Comparison of ENCODE assay signal across 8 mouse cellular contexts in the genomic region with DNA sequence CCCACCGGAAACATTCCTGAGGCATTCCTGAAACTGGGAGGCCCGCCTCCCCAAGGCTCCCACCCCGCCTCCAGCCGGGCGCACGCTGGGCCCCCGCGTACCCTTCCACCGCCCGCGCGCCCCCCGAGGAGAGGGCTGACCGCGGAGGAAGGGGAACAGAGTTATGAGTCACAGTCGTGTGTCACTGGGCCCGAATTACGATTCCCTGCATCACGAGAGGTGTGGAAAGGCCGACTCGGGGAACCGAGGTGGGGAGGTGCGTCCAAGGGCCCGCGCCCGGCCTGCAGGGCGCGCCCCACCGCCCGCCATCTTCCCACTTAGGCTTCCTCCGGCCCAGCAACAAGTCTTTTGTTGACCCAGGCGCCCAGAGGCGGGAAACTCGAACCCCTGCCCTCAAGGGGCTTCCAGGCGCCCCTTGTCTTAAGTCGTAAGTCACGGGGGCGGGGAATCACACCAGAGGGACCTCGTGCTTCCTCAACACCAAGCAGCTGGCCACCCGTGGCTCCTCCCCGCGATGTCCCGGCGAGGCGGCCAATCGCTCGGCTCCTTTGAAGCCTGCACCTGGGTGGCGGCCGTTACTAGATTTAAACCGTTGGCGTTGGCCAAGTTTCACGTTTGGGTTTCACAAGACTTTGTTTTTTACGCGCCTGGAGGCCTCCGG. TPM values are rescaled to one million over a fixed set of nuclear protein-coding genes. Genes with fewer than 3 reads are reported as not detected.
A peak's percentile ranks its signal among the peaks of the same experiment; 100 is the strongest.
DNase-seq lines count a peak whose midpoint lies in the region; ATAC-seq lines count a peak whose summit lies in the region.

No protein-coding gene starts in this region.

- peak; percentile 60 for ATAC-seq in embryonic facial prominence, embryonic 14.5 days (ENCODE audit: low read depth)
- ATAC-seq in megakaryocyte progenitor cell, adult 5-6 weeks (replicated peaks; ENCODE audit: poor library complexity), result peak; percentile 50

- no peaks in the 10 kb centered on the region for H3K27me3 ChIP-seq in embryonic facial prominence, embryonic 14.5 days (replicated peaks; ENCODE audit: control insufficient read depth, insufficient read depth, low read length)

- peak overlapping the region; percentile 80 for H3K4me3 ChIP-seq in embryonic facial prominence, embryonic 14.5 days (ENCODE audit: low read depth, low read length)

- 0 out of 2 replicates have a peak, but pooled peaks cover 7% of the 10 kb centered on the region for H3K36me3 ChIP-seq in embryonic facial prominence, embryonic 14.5 days (ENCODE audit: control insufficient read depth, insufficient read depth, low read length)

- peak overlapping the region; percentile 83 for H3K9ac ChIP-seq in embryonic facial prominence, embryonic 14.5 days (ENCODE audit: low read depth, low read length)

- WGBS in embryonic facial prominence, embryonic 14.5 days, result 0% methylated on average over 39 of the region's 55 CpGs

- peaks cover 22% of the 10 kb centered on the region for H3K4me1 ChIP-seq in embryonic facial prominence, embryonic 14.5 days (ENCODE audit: control insufficient read depth, insufficient read depth, low read length)

- no peaks in the 10 kb centered on the region for H3K9me3 ChIP-seq in embryonic facial prominence, embryonic 14.5 days (ENCODE audit: control insufficient read depth, low read length)

- intact Hi-C loops in heart, postnatal 10 days (cut with DNase I), result no loop called here

- peak overlapping the region; percentile 88 for H3K27ac ChIP-seq in embryonic facial prominence, embryonic 14.5 days (replicated peaks; ENCODE audit: low read depth, low read length)

- H3K4me2 ChIP-seq in embryonic facial prominence, embryonic 14.5 days (ENCODE audit: low read depth, low read length), result peak overlapping the region; percentile 82

- peak; percentile 61 to 69 for DNase-seq in urinary bladder, adult 18-20 months (ENCODE audit: low spot score in 2 of 2)
- no peak for DNase-seq in urinary bladder, postnatal 10 days (ENCODE audit: low spot score)
- DNase-seq in embryonic facial prominence, embryonic 14.5 days (ENCODE audit: low spot score), result peak; percentile 95
- peak; percentile 69 to 71 for DNase-seq in heart, postnatal 10 days
- DNase-seq in kidney, postnatal 25 days, result peak; percentile 59 to 89
- peak; percentile 73 to 78 for DNase-seq in spleen, postnatal 14 days (ENCODE audit: low spot score in 2 of 2)
- DNase-seq in ovary, postnatal 14 days (ENCODE audit: low spot score), result no peak

RNA-seq across cellular contexts. Expression of a gene that starts 0.7 kb away (rescaled TPM):
- 142 and 170 TPM in 2 replicates for polyA plus RNA-seq in embryonic facial prominence, embryonic 14.5 days (2014; fragmentation: Nextera tagmentation; extraction: Ambion mirVana)
- 10 to 100 TPM; 42.5 to 47.3 TPM for total RNA-seq in heart, postnatal 10 days (2021)
- total RNA-seq in megakaryocyte progenitor cell, adult 5-6 weeks (2015), result 405 and 414 TPM in 2 replicates
- total RNA-seq in megakaryocyte progenitor cell, adult 5-6 weeks (2017), result 220 and 239 TPM in 2 replicates

RNA-seq across cellular contexts. Expression of a gene that starts 9.9 kb away (rescaled TPM):
- 28.8 and 29.3 TPM in 2 replicates for polyA plus RNA-seq in embryonic facial prominence, embryonic 14.5 days (2014; fragmentation: Nextera tagmentation; extraction: Ambion mirVana)
- 10 to 100 TPM; 10.2 to 11.2 TPM for total RNA-seq in heart, postnatal 10 days (2021)
- total RNA-seq in megakaryocyte progenitor cell, adult 5-6 weeks (2015), result 31.0 and 31.6 TPM in 2 replicates
- 32.3 and 46.0 TPM in 2 replicates for total RNA-seq in megakaryocyte progenitor cell, adult 5-6 weeks (2017)

RNA-seq across cellular contexts. Expression of a gene that starts 34.4 kb away (rescaled TPM):
- 0.97 and 1.2 TPM in 2 replicates for polyA plus RNA-seq in embryonic facial prominence, embryonic 14.5 days (2014; fragmentation: Nextera tagmentation; extraction: Ambion mirVana)
- under 1 TPM in 1 of 2 experiments, not detected in 1; 0.20 TPM for total RNA-seq in heart, postnatal 10 days (2021)
- not detected in 2 replicates for total RNA-seq in megakaryocyte progenitor cell, adult 5-6 weeks (2015)
- not detected in 2 replicates for total RNA-seq in megakaryocyte progenitor cell, adult 5-6 weeks (2017)

Comparison
In these comparisons a context has a peak if more than half of its experiments do, and no peak if none do; other contexts are left out.
1. DNase-seq: peak in urinary bladder, adult 18-20 months (2 of 2), embryonic facial prominence, embryonic 14.5 days (single experiment), heart, postnatal 10 days (2 of 2), kidney, postnatal 25 days (2 of 2) and spleen, postnatal 14 days (2 of 2); none in urinary bladder, postnatal 10 days (single experiment) and ovary, postnatal 14 days (single experiment).
2. RNA of a gene that starts 0.7 kb away (total RNA-seq): 220 to 414 TPM in megakaryocyte progenitor cell, adult 5-6 weeks; 42.5 to 47.3 TPM in heart, postnatal 10 days; every median in the first group is over 4 times any median in the second.